Mouse (Mus musculus) olfactory bulb, adult 2 months (tissue): ENCODE measurements at regions not wholly inside any gene's neighbourhood (a gene's known extent, or its start where the extent isn't known, plus 50 kb on each side); places are given as distances from the start of the nearest gene placed in this dataset.

Source experiments
- H3K27ac ChIP-seq: fragments of 200-500 bp; 2 replicates; pipeline ENCODE4 v1.5.1; 2012; ENCODE audit warnings: low read depth, low read length; ENCODE audit not compliant: insufficient read depth
- H3K4me1 ChIP-seq: fragments of 200-500 bp; 2 replicates; pipeline ENCODE4 v1.6.1; 2012; ENCODE audit warnings: low read length; ENCODE audit not compliant: control insufficient read depth, insufficient read depth
- H3K4me3 ChIP-seq: fragments of 200-500 bp; 2 replicates; pipeline ENCODE4 v1.5.1; 2012; ENCODE audit warnings: mild to moderate bottlenecking, low read depth, low read length, moderate library complexity; ENCODE audit not compliant: insufficient read depth
- CTCF ChIP-seq: fragments of 200-500 bp; IDR thresholded peaks from 2 replicates; pipeline ENCODE4 v1.5.1; 2012; ENCODE audit warnings: low read depth, mild to moderate bottlenecking, low read length, moderate library complexity; ENCODE audit not compliant: insufficient read depth
- POLR2A ChIP-seq: fragments of 200-500 bp; IDR thresholded peaks from 2 replicates; pipeline ENCODE4 v1.6.1; 2012; ENCODE audit warnings: mild to moderate bottlenecking, low read depth, low read length, moderate library complexity; ENCODE audit not compliant: insufficient read depth
- WGBS: fragments of 180-500 bp; shearing (Covaris S2); methylation state at CpG from one replicate; pipeline ENCODE4 v1.1.7; 2018; 5-methylcytosine and 5-hydroxymethylcytosine counted together

- Histone ChIP-seq H3K4me3 (no peak overlapping the region), H3K27ac (no peak overlapping the region), H3K4me1 (peaks cover 13% of the 10 kb centered on the region)
- no peak for TF ChIP-seq POLR2A
- TF ChIP-seq CTCF, result no peak
- 99% methylated on average over 2 of the region's 2 CpGs for WGBS
Measured at GRCm38 (mm10) chr5:148739672-148740071, 187.1 kb upstream of the Ubl3 start.

- no peak overlapping the region for H3K4me3 ChIP-seq
- H3K27ac ChIP-seq, result no peak overlapping the region
- peaks cover 13% of the 10 kb centered on the region for H3K4me1 ChIP-seq
- TF ChIP-seq POLR2A, result no peak
- TF ChIP-seq CTCF, result no peak
- 66% methylated on average over 3 of the region's 3 CpGs for WGBS
Measured at GRCm38 (mm10) chr5:148739141-148739540, 186.6 kb upstream of the Ubl3 start.

GRCm38 (mm10) chr5:148729541-148729940, 177.0 kb upstream of the Ubl3 start:
- TF ChIP-seq POLR2A (no peak), CTCF (no peak)
- Histone ChIP-seq H3K4me3 (no peak overlapping the region), H3K27ac (no peak overlapping the region), H3K4me1 (peaks cover 6% of the 10 kb centered on the region; the same call in 1 of the 2 replicates)
- 60% methylated on average over 15 of the region's 15 CpGs for WGBS

- Histone ChIP-seq H3K4me1 (peaks cover 6% of the 10 kb centered on the region; the same call in 1 of the 2 replicates), H3K27ac (no peak overlapping the region), H3K4me3 (no peak overlapping the region)
- TF ChIP-seq CTCF, result no peak
- TF ChIP-seq POLR2A, result no peak
- WGBS, result 91% methylated on average over 1 of the region's 1 CpGs
Measured at GRCm38 (mm10) chr5:148728492-148728891, 175.9 kb upstream of the Ubl3 start.

- Histone ChIP-seq H3K4me1 (peaks cover 6% of the 10 kb centered on the region; the same call in 1 of the 2 replicates), H3K27ac (no peak overlapping the region), H3K4me3 (no peak overlapping the region)
- TF ChIP-seq CTCF (no peak), POLR2A (no peak)
- 78% methylated on average over 7 of the region's 7 CpGs for WGBS
Measured at GRCm38 (mm10) chr5:148726442-148726841, 173.9 kb upstream of the Ubl3 start.

- TF ChIP-seq CTCF (no peak), POLR2A (no peak)
- Histone ChIP-seq H3K4me1 (peaks cover 3% of the 10 kb centered on the region; the same call in 1 of the 2 replicates), H3K4me3 (no peak overlapping the region), H3K27ac (no peak overlapping the region)
- 88% methylated on average over 6 of the region's 6 CpGs for WGBS
Measured at GRCm38 (mm10) chr5:148724470-148724869, 171.9 kb upstream of the Ubl3 start.

- no peak for TF ChIP-seq POLR2A
- TF ChIP-seq CTCF, result no peak
- 95% methylated on average over 11 of the region's 11 CpGs for WGBS
- Histone ChIP-seq H3K4me3 (no peak overlapping the region), H3K27ac (no peak overlapping the region), H3K4me1 (peaks cover 3% of the 10 kb centered on the region; the same call in 1 of the 2 replicates)
Measured at GRCm38 (mm10) chr5:148723677-148724227, 171.2 kb upstream of the Ubl3 start.

GRCm38 (mm10) chr5:148720604-148721003, 168.0 kb upstream of the Ubl3 start:
- 92% methylated on average over 5 of the region's 5 CpGs for WGBS
- no peak overlapping the region for H3K4me3 ChIP-seq
- TF ChIP-seq CTCF (no peak), POLR2A (no peak)

GRCm38 (mm10) chr5:148716633-148717032, 164.0 kb upstream of the Ubl3 start:
- 94% methylated on average over 6 of the region's 6 CpGs for WGBS
- Histone ChIP-seq H3K27ac (no peak overlapping the region), H3K4me1 (peaks cover 6% of the 10 kb centered on the region), H3K4me3 (no peak overlapping the region)
- TF ChIP-seq POLR2A (no peak), CTCF (no peak)

More at GRCm38 (mm10) chr5:148720604-148721003, 168.0 kb upstream of the Ubl3 start:
- Histone ChIP-seq H3K4me1 (no peaks in the 10 kb centered on the region), H3K27ac (no peak overlapping the region)
